16 mouse cellular contexts compared by ENCODE assay signal in the genomic region with DNA sequence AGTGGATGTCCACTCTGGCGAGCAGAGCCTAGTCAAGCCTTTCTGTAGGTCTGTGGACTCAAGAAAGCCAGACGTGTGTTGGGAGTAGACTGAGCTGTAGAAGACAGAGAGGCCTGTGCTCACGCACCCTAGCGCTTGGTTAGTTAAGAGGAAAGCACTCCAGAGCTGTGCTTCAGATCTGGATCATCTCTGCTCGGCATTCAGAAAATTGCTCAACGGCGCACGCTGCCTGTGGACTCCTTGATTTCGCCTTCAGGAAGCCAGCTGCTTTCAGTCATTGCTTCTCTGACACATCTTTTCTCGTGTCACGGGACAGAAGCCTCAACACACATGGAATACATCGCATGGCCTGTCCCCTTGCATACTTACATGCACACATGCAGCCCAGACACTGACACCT. TPM values are rescaled to one million over a fixed set of nuclear protein-coding genes. Genes with fewer than 3 reads are reported as not detected.
DNase-seq lines count a peak whose midpoint lies in the region; ATAC-seq and TF ChIP-seq lines count a peak whose summit lies in the region.
"Had no signal": no experiment of that assay in that cellular context is flagged by ENCODE, and none has a peak within 500 bp of the region (broad histone marks: within the 10 kb centered on the region; RNA-seq: fewer than 3 reads in every experiment).

No protein-coding gene starts in this region.

- DNase-seq in heart, adult 11 months = no peak
- DNase-seq in layer of hippocampus, adult 2 months (ENCODE audit: low spot score in 2 of 2) = no peak
- no peak for DNase-seq in layer of hippocampus, adult 9-11 months
- DNase-seq in lung, postnatal 10 days = peak; percentile 33
- DNase-seq in midbrain, postnatal 0 days (ENCODE audit: low spot score) = no peak
- DNase-seq: cerebellum, adult 9-11 months; gastrocnemius, postnatal 10 days; thymus, adult 18-20 months had no signal

- H3K27ac ChIP-seq in heart, embryonic 14.5 days (replicated peaks in 1 of 2; ENCODE audit: control insufficient read depth in 1 of 2, insufficient read depth in 1 of 2, low read depth in 2 of 2, low read length in 2 of 2) = peak overlapping the region; percentile 96 to 97
- H3K27ac ChIP-seq in layer of hippocampus, adult 2 months = peak overlapping the region; percentile 36; the same call in 1 of the 2 replicates
- peak overlapping the region; percentile 21; the same call in 1 of the 2 replicates for H3K27ac ChIP-seq in hindbrain, embryonic 16.5 days (ENCODE audit: low read depth, low read length)
- H3K27ac ChIP-seq in midbrain, postnatal 0 days (ENCODE audit: low read depth, low read length) = no peak overlapping the region
- H3K27ac ChIP-seq: embryonic facial prominence, embryonic 10.5 days; limb, embryonic 10.5 days; midbrain, embryonic 12.5 days had no signal

- 36% methylated on average over 12 of the region's 12 CpGs for WGBS in heart, embryonic 14.5 days
- 88% methylated on average over 12 of the region's 12 CpGs for WGBS in hindbrain, embryonic 16.5 days
- WGBS in midbrain, postnatal 0 days = 89% methylated on average over 12 of the region's 12 CpGs

- peaks cover 41 to 59% of the 10 kb centered on the region in 2 experiments for H3K4me1 ChIP-seq in heart, embryonic 14.5 days (ENCODE audit: control insufficient read depth in 2 of 2, insufficient read depth in 2 of 2, low read length in 2 of 2)
- peaks cover 3% of the 10 kb centered on the region for H3K4me1 ChIP-seq in hindbrain, embryonic 16.5 days (ENCODE audit: control insufficient read depth, insufficient read depth, low read depth, low read length)
- no peaks in the 10 kb centered on the region for H3K4me1 ChIP-seq in midbrain, postnatal 0 days (ENCODE audit: insufficient read depth, low read length)
- H3K4me1 ChIP-seq: embryonic facial prominence, embryonic 10.5 days; limb, embryonic 10.5 days; midbrain, embryonic 12.5 days had no signal

- no peak overlapping the region for H3K4me3 ChIP-seq in heart, embryonic 14.5 days (ENCODE audit: control insufficient read depth in 1 of 2, insufficient read depth in 1 of 2, low read depth in 1 of 2, low read length in 2 of 2)
- H3K4me3 ChIP-seq in layer of hippocampus, adult 2 months = no peak overlapping the region
- H3K4me3 ChIP-seq in hindbrain, embryonic 16.5 days (ENCODE audit: low read length) = no peak overlapping the region
- H3K4me3 ChIP-seq in midbrain, postnatal 0 days (ENCODE audit: low read depth, low read length) = no peak overlapping the region
- H3K4me3 ChIP-seq: embryonic facial prominence, embryonic 10.5 days; limb, embryonic 10.5 days; midbrain, embryonic 12.5 days had no signal

- peaks cover 72% of the 10 kb centered on the region for H3K36me3 ChIP-seq in heart, embryonic 14.5 days (ENCODE audit: control insufficient read depth, insufficient read depth, low read length)
- H3K36me3 ChIP-seq in hindbrain, embryonic 16.5 days (ENCODE audit: control insufficient read depth, insufficient read depth, low read length) = peaks cover 6% of the 10 kb centered on the region; the same call in 1 of the 2 replicates
- H3K36me3 ChIP-seq in midbrain, postnatal 0 days (ENCODE audit: insufficient read depth, low read length) = 0 out of 2 replicates have a peak, but pooled peaks cover 14% of the 10 kb centered on the region

- peak overlapping the region; percentile 35; the same call in 1 of the 2 replicates for H3K9ac ChIP-seq in heart, embryonic 14.5 days (ENCODE audit: low read length)
- H3K9ac ChIP-seq in hindbrain, embryonic 16.5 days (ENCODE audit: low read depth, low read length) = no peak overlapping the region
- H3K9ac ChIP-seq in midbrain, postnatal 0 days (replicated peaks; ENCODE audit: low read length, poor library complexity, severe bottlenecking) = no peak overlapping the region
- H3K9ac ChIP-seq: midbrain, embryonic 12.5 days had no signal

- no peak for ATAC-seq in heart, embryonic 14.5 days (ENCODE audit: insufficient number of reproducible peaks, insufficient read depth, low FRiP score, low read depth)
- ATAC-seq in hindbrain, embryonic 16.5 days = no peak
- ATAC-seq in midbrain, postnatal 0 days (ENCODE audit: low FRiP score) = no peak
- ATAC-seq: Patski had no signal

- H3K4me2 ChIP-seq in heart, embryonic 14.5 days (ENCODE audit: low read length) = no peak overlapping the region
- H3K4me2 ChIP-seq in hindbrain, embryonic 16.5 days (ENCODE audit: low read length) = no peak overlapping the region
- no peak overlapping the region for H3K4me2 ChIP-seq in midbrain, postnatal 0 days (ENCODE audit: low read depth, low read length, poor library complexity, severe bottlenecking)
- H3K4me2 ChIP-seq: midbrain, embryonic 12.5 days had no signal

- no peaks in the 10 kb centered on the region for H3K9me3 ChIP-seq in heart, embryonic 14.5 days (ENCODE audit: control insufficient read depth, low read length)
- H3K9me3 ChIP-seq in hindbrain, embryonic 16.5 days (ENCODE audit: control insufficient read depth, low read length) = no peaks in the 10 kb centered on the region
- no peaks in the 10 kb centered on the region for H3K9me3 ChIP-seq in midbrain, postnatal 0 days (ENCODE audit: low read length)
- H3K9me3 ChIP-seq: embryonic facial prominence, embryonic 10.5 days; limb, embryonic 10.5 days; midbrain, embryonic 12.5 days had no signal

- H3K27me3 ChIP-seq in heart, embryonic 14.5 days (ENCODE audit: control insufficient read depth, insufficient read depth, low read length) = no peaks in the 10 kb centered on the region
- H3K27me3 ChIP-seq in hindbrain, embryonic 16.5 days (replicated peaks; ENCODE audit: control insufficient read depth, insufficient read depth, low read length) = no peaks in the 10 kb centered on the region
- no peaks in the 10 kb centered on the region for H3K27me3 ChIP-seq in midbrain, postnatal 0 days (ENCODE audit: insufficient read depth, low read length)
- H3K27me3 ChIP-seq: CH12.LX; midbrain, embryonic 12.5 days; Patski had no signal

- TF ChIP-seq CTCF in layer of hippocampus, adult 2 months (conservative IDR thresholded peaks at IDR 0.05) = no peak
- TF ChIP-seq CTCF in midbrain, postnatal 0 days (IDR thresholded peaks at IDR 0.05) = no peak

RNA-seq across cellular contexts. Expression of a gene that starts 39.2 kb away (rescaled TPM):
- polyA plus RNA-seq in heart, embryonic 14.5 days (2014; fragmentation: Nextera tagmentation; extraction: Ambion mirVana) = 0.14 TPM in 1 of 2 replicates, not detected in the other
- total RNA-seq in layer of hippocampus, adult 2 months (2021) = under 1 TPM in 1 of 2 experiments, not detected in 1; 0.20 TPM
- polyA plus RNA-seq in hindbrain, embryonic 16.5 days (2015; fragmentation: Nextera tagmentation; extraction: Ambion mirVana) = 0.09 and 0.13 TPM in 2 replicates
- not detected in 2 replicates for total RNA-seq in midbrain, postnatal 0 days (2014; rRNA removed)
- 0.11 TPM in 1 of 2 replicates, not detected in the other for polyA plus RNA-seq in midbrain, postnatal 0 days (2015; fragmentation: Nextera tagmentation; extraction: Ambion mirVana)
- total RNA-seq: CH12.LX; gastrocnemius, postnatal 10 days had no signal
- polyA plus RNA-seq: embryonic facial prominence, embryonic 10.5 days; limb, embryonic 10.5 days; liver, embryonic 16.5 days; midbrain, embryonic 12.5 days had no signal
